Mouse (Mus musculus) MEL (cell line): ENCODE data around the gene Plin1. TPM values are rescaled to one million over a fixed set of nuclear protein-coding genes. Genes with fewer than 3 reads are reported as not detected.

Experiments used
- DNase-seq: peaks from one replicate; pipeline ENCODE4 v3.0.0; 2011; ENCODE audit warnings: low read depth, low spot score
- H3K27ac ChIP-seq: 2 replicates; pipeline ENCODE4 v1.5.1; 2012; ENCODE audit warnings: low read depth, mild to moderate bottlenecking, control low read depth, low read length, moderate library complexity; ENCODE audit not compliant: control insufficient read depth
- H3K27me3 ChIP-seq, 2 experiments: fragments of 150-350 bp in 1 of 2; sonication (generic) in 1 of 2; 2 replicates each; pipeline ENCODE4 v1.6.1; 2012; ENCODE audit warnings: low read length in 2 of 2, mild to moderate bottlenecking in 2 of 2, improper control_type of control experiment in 1 of 2, moderate library complexity in 1 of 2; ENCODE audit not compliant: insufficient read depth in 2 of 2, control insufficient read depth in 1 of 2
- H3K36me3 ChIP-seq, 2 experiments: 2 replicates each; pipeline ENCODE4 v1.6.1; 2012 to 2014; ENCODE audit warnings: low read length in 2 of 2, improper control_type of control experiment in 1 of 2, inconsistent platforms in 1 of 2, mild to moderate bottlenecking in 1 of 2; ENCODE audit not compliant: insufficient read depth in 2 of 2, control insufficient read depth in 1 of 2
- H3K4me1 ChIP-seq, 2 experiments: fragments of 150-350 bp in 1 of 2; sonication (generic) in 1 of 2; 2 replicates each; pipeline ENCODE4 v1.6.1; 2012; ENCODE audit warnings: low read length in 2 of 2, improper control_type of control experiment in 1 of 2, mild to moderate bottlenecking in 1 of 2; ENCODE audit not compliant: insufficient read depth in 2 of 2, control insufficient read depth in 1 of 2
- H3K4me3 ChIP-seq, 2 experiments: fragments of 150-350 bp in 1 of 2; sonication (generic) in 1 of 2; 2 replicates each; pipeline ENCODE4 v1.5.1; 2012; ENCODE audit warnings: low read depth in 2 of 2, low read length in 2 of 2, mild to moderate bottlenecking in 2 of 2, moderate library complexity in 2 of 2, control low read depth in 1 of 2, improper control_type of control experiment in 1 of 2; ENCODE audit not compliant: control insufficient read depth in 1 of 2, insufficient read depth in 1 of 2
- H3K79me2 ChIP-seq: 2 replicates; pipeline ENCODE4 v1.6.1; 2012; ENCODE audit warnings: mild to moderate bottlenecking, low read length, moderate library complexity; ENCODE audit not compliant: control insufficient read depth, poor library complexity, insufficient read depth
- H3K9ac ChIP-seq: 2 replicates; pipeline ENCODE4 v1.6.1; 2012; ENCODE audit warnings: low read depth, mild to moderate bottlenecking, control low read depth, low read length, moderate library complexity; ENCODE audit not compliant: control insufficient read depth, poor library complexity, severe bottlenecking
- H3K9me3 ChIP-seq: fragments of 150-350 bp; sonication (generic); replicated peaks from 2 replicates; pipeline ENCODE4 v1.6.1; 2012; ENCODE audit warnings: mild to moderate bottlenecking, low read length, improper control_type of control experiment, moderate library complexity; ENCODE audit not compliant: insufficient read depth
- CTCF ChIP-seq, 3 experiments: IDR thresholded peaks in 2 of 3; conservative IDR thresholded peaks in 1 of 3; 2 replicates each; pipeline ENCODE4 v1.5.1; 2011 to 2012; ENCODE audit warnings: low read length in 3 of 3, low read depth in 2 of 3, mild to moderate bottlenecking in 2 of 3, improper control_type of control experiment in 1 of 3, inconsistent platforms in 1 of 3, mixed read lengths in 1 of 3, moderate library complexity in 1 of 3; ENCODE audit not compliant: control insufficient read depth in 1 of 3, insufficient read depth in 1 of 3, poor library complexity in 1 of 3, severe bottlenecking in 1 of 3
- KAT2A ChIP-seq: conservative IDR thresholded peaks from 2 replicates; pipeline ENCODE4 v1.6.1; 2012; ENCODE audit warnings: low read depth, low read length, improper control_type of control experiment, inconsistent platforms
- MXI1 ChIP-seq: IDR thresholded peaks from 2 replicates; pipeline ENCODE4 v1.6.1; 2011; ENCODE audit warnings: mild to moderate bottlenecking, low read depth, low read length, improper control_type of control experiment
- RAD21 ChIP-seq: IDR thresholded peaks from 2 replicates; pipeline ENCODE4 v1.6.1; 2011; ENCODE audit warnings: mild to moderate bottlenecking, low read depth, low read length, improper control_type of control experiment
- RCOR1 ChIP-seq: IDR thresholded peaks from 2 replicates; pipeline ENCODE4 v1.6.1; 2012; ENCODE audit warnings: low read depth, mild to moderate bottlenecking, inconsistent platforms, low read length, improper control_type of control experiment
- SMC3 ChIP-seq: IDR thresholded peaks from 2 replicates; pipeline ENCODE4 v1.6.1; 2011; ENCODE audit warnings: low read depth, low read length, improper control_type of control experiment
- UBTF ChIP-seq: IDR thresholded peaks from 2 replicates; pipeline ENCODE4 v1.6.1; 2012; ENCODE audit warnings: low read depth, mild to moderate bottlenecking, inconsistent platforms, low read length, improper control_type of control experiment, moderate library complexity, borderline replicate concordance; ENCODE audit not compliant: insufficient read depth
- ZNF384 ChIP-seq: IDR thresholded peaks from 2 replicates; pipeline ENCODE4 v1.6.1; 2012; ENCODE audit warnings: low read depth, mild to moderate bottlenecking, inconsistent platforms, low read length, improper control_type of control experiment
- polyA plus RNA-seq, 2 experiments: library from polyadenylated mRNA; stranded (reverse) in 1 of 2; unstranded in 1 of 2; fragments of >175 nt in 1 of 2; fragments of >200 nt in 1 of 2; gene quantifications; 2 replicates each; pipeline versions ENCODE4 v1.2.1 to v1.2.4; 2012; ENCODE audit warnings: low replicate concordance in 2 of 2, low read depth in 1 of 2; ENCODE audit not compliant: insufficient read length in 2 of 2, insufficient read depth in 1 of 2, missing spikeins in 1 of 2
- total RNA-seq: library from RNA; depleted of rRNA; stranded (reverse); fragments of 300-350 nt; gene quantifications from 2 replicates; pipeline ENCODE4 v1.2.3, GENCODE M21; 2012; rRNA removed

Plin1 gene
- total and polyA plus RNA-seq, 3 experiments, result 0.08 to 0.19 TPM; not detected in 1

- DNase-seq, result no peak
- H3K36me3 ChIP-seq, result peaks cover 0 to 35% of the 10 kb centered on the region in 2 experiments; a peak in 2 of 4 replicates
- H3K4me1 ChIP-seq, result no peaks in the 10 kb centered on the region
- no peak for TF ChIP-seq MXI1
- no peak for TF ChIP-seq UBTF
- TF ChIP-seq CTCF (IDR thresholded peaks at IDR 0.05 in 2 of 3, conservative IDR thresholded peaks at IDR 0.05 in 1 of 3; ENCODE audit: control insufficient read depth in 1 of 3, insufficient read depth in 1 of 3, low read depth in 2 of 3, low read length in 3 of 3, poor library complexity in 1 of 3, severe bottlenecking in 1 of 3), result no peak
- no peak for TF ChIP-seq SMC3
- no peak for TF ChIP-seq KAT2A
- no peak for TF ChIP-seq RCOR1
- TF ChIP-seq, all 39 proteins: peak for 0
- Histone ChIP-seq H3K4me3 (no peak overlapping the region), H3K9me3 (no peaks in the 10 kb centered on the region), H3K27me3 (no peaks in the 10 kb centered on the region), H3K79me2 (no peaks in the 10 kb centered on the region), H3K27ac (no peak overlapping the region), H3K9ac (no peak overlapping the region)
Measured at GRCm38 (mm10) chr7:79680231-79680630, 52.5 kb downstream of the Plin1 start.

DNA sequence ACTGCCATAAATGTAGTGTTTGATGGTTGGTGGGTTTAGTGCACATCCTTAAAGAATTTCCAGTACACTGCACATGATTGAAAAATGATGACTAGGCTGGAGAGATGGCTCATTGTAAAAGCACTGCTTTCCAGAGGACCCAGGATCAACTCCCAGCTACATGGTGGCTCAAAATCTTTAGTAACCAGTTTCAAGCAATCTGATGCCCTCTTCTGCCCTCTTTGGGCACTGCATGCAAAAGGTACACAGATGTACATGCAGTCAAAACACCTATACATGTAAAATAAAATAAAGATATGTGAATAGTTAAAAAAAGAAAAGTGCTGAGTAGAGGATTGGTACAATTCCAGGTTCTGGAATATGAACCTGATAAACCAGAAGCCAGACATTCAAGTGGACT, 53.5 kb downstream of the Plin1 start:
- Histone ChIP-seq H3K9ac (no peak overlapping the region), H3K9me3 (no peaks in the 10 kb centered on the region), H3K4me1 (no peaks in the 10 kb centered on the region), H3K27me3 (no peaks in the 10 kb centered on the region), H3K4me3 (no peak overlapping the region), H3K27ac (no peak overlapping the region), H3K36me3 (peaks cover 0 to 35% of the 10 kb centered on the region in 2 experiments; a peak in 2 of 4 replicates), H3K79me2 (no peaks in the 10 kb centered on the region)
- TF ChIP-seq CTCF (IDR thresholded peaks at IDR 0.05 in 2 of 3, conservative IDR thresholded peaks at IDR 0.05 in 1 of 3; ENCODE audit: control insufficient read depth in 1 of 3, insufficient read depth in 1 of 3, low read depth in 2 of 3, low read length in 3 of 3, poor library complexity in 1 of 3, severe bottlenecking in 1 of 3) (peak; percentile 26 to 44 (median 43)), RAD21 (no peak)
- peak; percentile 58 for DNase-seq

DNA sequence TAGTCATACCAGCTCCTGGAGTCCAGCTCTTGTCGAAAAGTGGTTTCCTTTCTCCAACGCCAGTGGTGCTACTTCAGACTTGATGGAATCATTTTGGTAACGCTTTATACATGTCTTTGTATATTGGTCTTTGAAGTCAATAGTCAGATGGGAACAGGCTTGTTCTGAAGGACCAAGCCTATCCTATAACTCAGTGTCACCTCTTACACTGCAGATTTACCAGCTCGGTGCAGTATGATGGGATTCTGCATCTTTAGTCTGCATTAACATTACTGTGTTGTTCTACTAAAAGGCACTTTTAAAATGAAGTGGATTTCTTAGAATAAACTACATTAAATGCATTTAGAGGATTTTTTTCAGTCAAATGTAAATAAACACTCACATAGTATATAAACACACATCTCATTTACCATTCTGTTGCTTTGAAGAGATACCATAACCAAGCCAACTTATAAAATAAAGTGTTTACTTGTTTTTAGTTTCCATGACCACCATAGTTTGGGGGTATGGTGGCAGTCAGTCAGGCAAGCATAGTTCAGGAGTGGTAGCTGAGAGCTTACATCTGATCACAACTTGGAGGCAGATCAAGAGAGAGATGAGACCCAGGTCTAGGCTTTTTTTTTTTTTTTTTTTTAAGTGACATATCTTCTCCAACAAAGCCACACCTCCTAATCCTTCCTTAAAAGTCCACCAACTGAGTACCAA, 61.7 kb downstream of the Plin1 start:
- peak; percentile 64 for TF ChIP-seq ZNF384
- TF ChIP-seq UBTF, result no peak
- Histone ChIP-seq H3K36me3 (peaks cover 0 to 43% of the 10 kb centered on the region in 2 experiments; a peak in 2 of 4 replicates), H3K4me1 (no peaks in the 10 kb centered on the region), H3K27me3 (no peaks in the 10 kb centered on the region), H3K9ac (no peak overlapping the region), H3K27ac (no peak overlapping the region), H3K9me3 (no peaks in the 10 kb centered on the region), H3K4me3 (no peak overlapping the region), H3K79me2 (no peaks in the 10 kb centered on the region)
- DNase-seq, result no peak

Other genes with a start within 250 kb of the Plin1 start
- gene Rhcg, start 115.2 kb downstream of the Plin1 start, total RNA-seq, result not detected in 2 replicates
- not detected for gene Rhcg, start 115.2 kb downstream of the Plin1 start, polyA plus RNA-seq
- 10.6 and 12.9 TPM in 2 replicates for gene Ticrr, start 72.7 kb downstream of the Plin1 start, total RNA-seq
- 10 to 100 TPM; 23.8 to 55.6 TPM for gene Ticrr, start 72.7 kb downstream of the Plin1 start, polyA plus RNA-seq
- 12.1 and 13.1 TPM in 2 replicates for gene Kif7, start 17.2 kb downstream of the Plin1 start, total RNA-seq
- gene Kif7, start 17.2 kb downstream of the Plin1 start, polyA plus RNA-seq, result 10 to 100 TPM in 1 of 2 experiments, not detected in 1; 15.6 TPM
- 3.4 and 3.9 TPM in 2 replicates for gene Pex11a, start 10.2 kb upstream of the Plin1 start, total RNA-seq
- gene Pex11a, start 10.2 kb upstream of the Plin1 start, polyA plus RNA-seq, result 1 to 10 TPM in 1 of 2 experiments, not detected in 1; 8.7 TPM
- gene Wdr93, start 10.3 kb upstream of the Plin1 start, total RNA-seq, result 0.16 and 0.23 TPM in 2 replicates
- gene Wdr93, start 10.3 kb upstream of the Plin1 start, polyA plus RNA-seq, result under 1 TPM in 1 of 2 experiments, not detected in 1; 0.40 TPM
- gene Mesp1, start 60.9 kb upstream of the Plin1 start, total RNA-seq, result not detected in 2 replicates
- gene Mesp1, start 60.9 kb upstream of the Plin1 start, polyA plus RNA-seq, result not detected
- gene Mesp2, start 77.8 kb upstream of the Plin1 start, total RNA-seq, result not detected in 2 replicates
- not detected for gene Mesp2, start 77.8 kb upstream of the Plin1 start, polyA plus RNA-seq
- 7.6 and 11.2 TPM in 2 replicates for gene Anpep, start 128.2 kb upstream of the Plin1 start, total RNA-seq
- 10 to 100 TPM; 40.2 to 77.2 TPM for gene Anpep, start 128.2 kb upstream of the Plin1 start, polyA plus RNA-seq
- gene Ap3s2, start 187.7 kb upstream of the Plin1 start, total RNA-seq, result 8.3 and 8.6 TPM in 2 replicates
- gene Ap3s2, start 187.7 kb upstream of the Plin1 start, polyA plus RNA-seq, result 10 to 100 TPM; 18.2 to 91.2 TPM
- gene Arpin, start 202.5 kb upstream of the Plin1 start, total RNA-seq, result not detected in 2 replicates
- gene Arpin, start 202.5 kb upstream of the Plin1 start, polyA plus RNA-seq, result not detected